In genomic region chrX:20644780-20645179, GRCm38 (mm10) we compare ENCODE assay signal across 24 mouse cellular contexts. TPM values are rescaled to one million over a fixed set of nuclear protein-coding genes. Genes with fewer than 3 reads are reported as not detected.
A peak's percentile ranks its signal among the peaks of the same experiment; 100 is the strongest.
DNase-seq lines count a peak whose midpoint lies in the region; ATAC-seq and TF ChIP-seq lines count a peak whose summit lies in the region.
"Had no signal": no experiment of that assay in that cellular context is flagged by ENCODE, and none has a peak within 500 bp of the region (broad histone marks: within the 10 kb centered on the region; RNA-seq: fewer than 3 reads in every experiment).

No protein-coding gene starts in this region.

- TF ChIP-seq POLR2A in kidney, adult 2 months (IDR thresholded peaks at IDR 0.05; ENCODE audit: low read depth, low read length) = no peak

- no peak for TF ChIP-seq CTCF in kidney, adult 2 months (conservative IDR thresholded peaks at IDR 0.05; ENCODE audit: insufficient read depth, insufficient read length, low read depth, low read length)

- no peaks in the 10 kb centered on the region; the same call in 1 of the 2 replicates for H3K36me3 ChIP-seq in kidney, adult 2 months (ENCODE audit: control insufficient read depth, insufficient read depth, low read length)

- peak; percentile 12 for DNase-seq in adrenal gland, postnatal 14 days
- DNase-seq in adrenal gland, adult 8-10 months = no peak
- DNase-seq in kidney, postnatal 4 days = peak; percentile 13 to 31
- no peak for DNase-seq in kidney, adult 2 months
- DNase-seq in NIH3T3 (ENCODE audit: low read depth) = peak; percentile 1
- peak; percentile 58 for DNase-seq in testis, postnatal 10 days (ENCODE audit: low spot score)
- DNase-seq in Muller cell, postnatal 12 days (ENCODE audit: inconsistent ontology term) = no peak
- DNase-seq: cerebellum, adult 18-20 months; cerebellum, adult 9-11 months; cerebellum, postnatal 25 days; forebrain, postnatal 0 days; gastrocnemius, adult 2 months; gastrocnemius, postnatal 14 days; heart, postnatal 4 days had no signal

- 54% methylated on average over 5 of the region's 5 CpGs for WGBS in kidney, adult 2 months

- H3K27me3 ChIP-seq in kidney, adult 2 months (replicated peaks; ENCODE audit: control insufficient read depth, insufficient read depth, low read length) = no peaks in the 10 kb centered on the region
- H3K27me3 ChIP-seq: embryonic facial prominence, embryonic 12.5 days; embryonic facial prominence, embryonic 15.5 days; heart, embryonic 13.5 days had no signal

- no peaks in the 10 kb centered on the region for H3K4me1 ChIP-seq in kidney, adult 2 months (ENCODE audit: control insufficient read depth, insufficient read depth, low read length)
- H3K4me1 ChIP-seq: embryonic facial prominence, embryonic 12.5 days; embryonic facial prominence, embryonic 15.5 days; heart, embryonic 10.5 days; heart, embryonic 13.5 days had no signal

- H3K4me3 ChIP-seq in kidney, adult 2 months (ENCODE audit: insufficient read depth, low read depth, low read length) = no peak overlapping the region
- H3K4me3 ChIP-seq: embryonic facial prominence, embryonic 12.5 days; embryonic facial prominence, embryonic 15.5 days; gastrocnemius, adult 2 months; heart, embryonic 10.5 days; heart, embryonic 13.5 days had no signal

- no peak for ATAC-seq in megakaryocyte progenitor cell, adult 5-6 weeks (replicated peaks; ENCODE audit: poor library complexity)
- ATAC-seq: forebrain, embryonic 14.5 days; forebrain, postnatal 0 days; hindbrain, postnatal 0 days; inflammation-experienced regulatory T-cells, adult 6 months; intestine, embryonic 16.5 days had no signal

- H3K27ac ChIP-seq in kidney, adult 2 months (ENCODE audit: insufficient read depth, low read depth, low read length) = no peak overlapping the region
- H3K27ac ChIP-seq: embryonic facial prominence, embryonic 12.5 days; embryonic facial prominence, embryonic 15.5 days; gastrocnemius, adult 2 months; heart, embryonic 10.5 days; heart, embryonic 13.5 days; hindbrain, embryonic 14.5 days; hindbrain, postnatal 0 days had no signal

RNA-seq across cellular contexts. Expression of gene Uba1, which starts 13.3 kb away (rescaled TPM):
- 320 and 338 TPM in 2 replicates for total RNA-seq in adrenal gland, postnatal 14 days (2021)
- 100 to 1,000 TPM; 423 to 601 (median 476) TPM for total RNA-seq in adrenal gland, adult 8-10 months (2022)
- polyA plus RNA-seq in kidney, adult 2 months (2012; rRNA removed) = 208 and 235 TPM in 2 replicates
- total RNA-seq in megakaryocyte progenitor cell, adult 5-6 weeks (2015) = 158 and 174 TPM in 2 replicates
- 151 and 156 TPM in 2 replicates for total RNA-seq in megakaryocyte progenitor cell, adult 5-6 weeks (2017)

RNA-seq across cellular contexts. Expression of gene Ndufb11, which starts 27.4 kb away (rescaled TPM):
- 465 and 484 TPM in 2 replicates for total RNA-seq in adrenal gland, postnatal 14 days (2021)
- 100 to 1,000 TPM; 217 to 320 (median 257) TPM for total RNA-seq in adrenal gland, adult 8-10 months (2022)
- polyA plus RNA-seq in kidney, adult 2 months (2012; rRNA removed) = 325 and 376 TPM in 2 replicates
- 161 and 171 TPM in 2 replicates for total RNA-seq in megakaryocyte progenitor cell, adult 5-6 weeks (2015)
- total RNA-seq in megakaryocyte progenitor cell, adult 5-6 weeks (2017) = 75.1 and 84.7 TPM in 2 replicates

RNA-seq across cellular contexts. Expression of gene Rbm10, which starts 27.5 kb away (rescaled TPM):
- total RNA-seq in adrenal gland, postnatal 14 days (2021) = 36.8 and 37.9 TPM in 2 replicates
- total RNA-seq in adrenal gland, adult 8-10 months (2022) = 10 to 100 TPM; 29.0 to 41.2 (median 40.0) TPM
- 39.2 and 46.4 TPM in 2 replicates for polyA plus RNA-seq in kidney, adult 2 months (2012; rRNA removed)
- total RNA-seq in megakaryocyte progenitor cell, adult 5-6 weeks (2015) = 28.4 and 32.0 TPM in 2 replicates
- 66.3 and 82.3 TPM in 2 replicates for total RNA-seq in megakaryocyte progenitor cell, adult 5-6 weeks (2017)

RNA-seq across cellular contexts. Expression of gene Cdk16, which starts 43.0 kb away (rescaled TPM):
- 164 and 183 TPM in 2 replicates for total RNA-seq in adrenal gland, postnatal 14 days (2021)
- total RNA-seq in adrenal gland, adult 8-10 months (2022) = 100 to 1,000 TPM; 143 to 182 (median 161) TPM
- 148 and 163 TPM in 2 replicates for polyA plus RNA-seq in kidney, adult 2 months (2012; rRNA removed)
- 49.2 and 49.8 TPM in 2 replicates for total RNA-seq in megakaryocyte progenitor cell, adult 5-6 weeks (2015)
- total RNA-seq in megakaryocyte progenitor cell, adult 5-6 weeks (2017) = 25.4 and 29.7 TPM in 2 replicates

RNA-seq across cellular contexts. Expression of gene Usp11, which starts 58.9 kb away (rescaled TPM):
- total RNA-seq in adrenal gland, postnatal 14 days (2021) = 23.2 and 24.3 TPM in 2 replicates
- total RNA-seq in adrenal gland, adult 8-10 months (2022) = 10 to 100 TPM; 35.6 to 56.0 (median 46.1) TPM
- polyA plus RNA-seq in kidney, adult 2 months (2012; rRNA removed) = 7.3 and 8.3 TPM in 2 replicates
- total RNA-seq in megakaryocyte progenitor cell, adult 5-6 weeks (2015) = 30.6 and 32.5 TPM in 2 replicates
- 32.2 and 36.7 TPM in 2 replicates for total RNA-seq in megakaryocyte progenitor cell, adult 5-6 weeks (2017)

Comparison
In these comparisons a context has a peak if more than half of its experiments do, and no peak if none do; other contexts are left out.
1. DNase-seq: peak in adrenal gland, postnatal 14 days (single experiment), kidney, postnatal 4 days (2 of 2), NIH3T3 (single experiment) and testis, postnatal 10 days (single experiment); none in adrenal gland, adult 8-10 months (single experiment), kidney, adult 2 months (single experiment) and Muller cell, postnatal 12 days (single experiment).